Mouse (Mus musculus) urinary bladder, postnatal 36 days (tissue): ENCODE measurements at regions not wholly inside any gene's neighbourhood (a gene's known extent, or its start where the extent isn't known, plus 50 kb on each side); places are given as distances from the start of the nearest gene placed in this dataset.
"Not testable (repeated sequence)": the region's sequence is repeated elsewhere in the genome, so short reads cannot be mapped to it uniquely, and the experiment has no call there.

ENCODE experiments used
- DNase-seq, 2 experiments: peaks; one replicate each; pipeline ENCODE4 v3.0.0; 2022; ENCODE audit warnings: low spot score in 2 of 2, mixed read lengths in 1 of 2

GRCm38 (mm10) chr5:133937967-133938918 is 161.3 kb upstream of the Castor2 start:
- no peak for DNase-seq

GRCm38 (mm10) chr5:133935451-133935850 is 164.1 kb upstream of the Castor2 start:
- no peak for DNase-seq

GRCm38 (mm10) chr5:133935006-133935405 is 164.5 kb upstream of the Castor2 start:
- no peak for DNase-seq

GRCm38 (mm10) chr5:133930101-133930500 is 169.4 kb upstream of the Castor2 start:
- DNase-seq = no peak

GRCm38 (mm10) chr5:133927054-133927453 is 172.5 kb upstream of the Castor2 start:
- no peak for DNase-seq

- no peak for DNase-seq
Observed at GRCm38 (mm10) chr5:133925184-133925900, 174.2 kb upstream of the Castor2 start.

GRCm38 (mm10) chr5:133922181-133922580 is 177.3 kb upstream of the Castor2 start:
- no peak for DNase-seq

GRCm38 (mm10) chr5:133915734-133916550 is 183.6 kb upstream of the Castor2 start:
- DNase-seq = no peak

- DNase-seq = no peak
Observed at GRCm38 (mm10) chr5:133907442-133907841, 192.1 kb upstream of the Castor2 start.

GRCm38 (mm10) chr5:133898025-133898598 is 201.4 kb upstream of the Castor2 start:
- DNase-seq = no peak

- DNase-seq = no peak
Observed at GRCm38 (mm10) chr5:133890728-133891127, 208.8 kb upstream of the Castor2 start.

GRCm38 (mm10) chr5:133889841-133890240 is 209.7 kb upstream of the Castor2 start:
- DNase-seq = no peak

- DNase-seq = no peak
Observed at GRCm38 (mm10) chr5:133885507-133885906, 214.0 kb upstream of the Castor2 start.

GRCm38 (mm10) chr5:133885016-133885415 is 214.5 kb upstream of the Castor2 start:
- no peak for DNase-seq

GRCm38 (mm10) chr5:133884593-133884992 is 214.9 kb upstream of the Castor2 start:
- DNase-seq = no peak

- DNase-seq = no peak
Observed at GRCm38 (mm10) chr5:133844483-133844882, 255.0 kb upstream of the Castor2 start.

GRCm38 (mm10) chr5:133842059-133842706 is 257.3 kb upstream of the Castor2 start:
- DNase-seq = not testable (repeated sequence)

- DNase-seq = no peak
Observed at GRCm38 (mm10) chr5:133838286-133838685, 261.2 kb upstream of the Castor2 start.

GRCm38 (mm10) chr5:133833217-133833616 is 266.3 kb upstream of the Castor2 start:
- DNase-seq = no peak

- DNase-seq = no peak
Observed at GRCm38 (mm10) chr5:133828226-133828625, 271.3 kb upstream of the Castor2 start.

GRCm38 (mm10) chr5:133823871-133824270 is 275.6 kb upstream of the Castor2 start:
- no peak for DNase-seq
